Mouse (Mus musculus): ENCODE results near the gene Atf5. TPM values are rescaled to one million over a fixed set of nuclear protein-coding genes. Genes with fewer than 3 reads are reported as not detected.
A peak's percentile ranks its signal among the peaks of the same experiment; 100 is the strongest.

Gene Atf5
- polyA plus RNA-seq, 1 experiment from 2014 or later, result 3.1 TPM

GRCm38 (mm10) chr7:44814952-44815553 is 1.4 kb downstream of the Atf5 start:
- Histone ChIP-seq H3K36me3 (ENCODE audit: insufficient read depth) (peaks cover 38% of the 10 kb centered on the region), H3K27ac (ENCODE audit: low read depth) (no peak overlapping the region; the same call in 1 of the 2 replicates), H3K9ac (peak overlapping the region; percentile 33), H3K9me3 (ENCODE audit: low read depth, low read length) (no peaks in the 10 kb centered on the region), H3K4me1 (ENCODE audit: insufficient read depth) (peaks cover 14% of the 10 kb centered on the region), H3K4me3 (ENCODE audit: low read depth, low read length) (peak overlapping the region; percentile 88), H3K27me3 (ENCODE audit: insufficient read depth, low read length) (no peaks in the 10 kb centered on the region), H3K4me2 (peak overlapping the region; percentile 89)
- ATAC-seq (ENCODE audit: insufficient read depth) (peak; percentile 2; the same call in 1 of the 2 replicates), DNase-seq (no peak)
- WGBS, result 31% methylated on average over 14 of the region's 14 CpGs
- no peak for TF ChIP-seq CTCF (IDR thresholded peaks at IDR 0.05; ENCODE audit: low read depth)

GRCm38 (mm10) chr7:44814423-44814822 is 2.0 kb downstream of the Atf5 start:
- Histone ChIP-seq H3K4me1 (ENCODE audit: insufficient read depth) (peaks cover 14% of the 10 kb centered on the region), H3K27ac (ENCODE audit: low read depth) (no peak overlapping the region), H3K4me2 (peak overlapping the region; percentile 89), H3K36me3 (ENCODE audit: insufficient read depth) (peaks cover 34% of the 10 kb centered on the region), H3K4me3 (ENCODE audit: low read depth, low read length) (peak overlapping the region; percentile 88; the same call in 1 of the 2 replicates), H3K27me3 (ENCODE audit: insufficient read depth, low read length) (no peaks in the 10 kb centered on the region), H3K9ac (no peak overlapping the region), H3K9me3 (ENCODE audit: low read depth, low read length) (no peaks in the 10 kb centered on the region)
- no peak for DNase-seq
- no peak for TF ChIP-seq CTCF (IDR thresholded peaks at IDR 0.05; ENCODE audit: low read depth)
- 87% methylated on average over 4 of the region's 4 CpGs for WGBS
- no peak for ATAC-seq (ENCODE audit: insufficient read depth)

GRCm38 (mm10) chr7:44813985-44814384 is 2.5 kb downstream of the Atf5 start:
- H3K36me3 ChIP-seq (ENCODE audit: insufficient read depth), result peaks cover 33% of the 10 kb centered on the region
- no peak for TF ChIP-seq CTCF (IDR thresholded peaks at IDR 0.05; ENCODE audit: low read depth)
- peaks cover 14% of the 10 kb centered on the region for H3K4me1 ChIP-seq (ENCODE audit: insufficient read depth)
- H3K4me2 ChIP-seq, result no peak overlapping the region
- no peak overlapping the region for H3K4me3 ChIP-seq (ENCODE audit: low read depth, low read length)
- no peak for DNase-seq
- H3K9ac ChIP-seq, result no peak overlapping the region
- no peak overlapping the region for H3K27ac ChIP-seq (ENCODE audit: low read depth)
- WGBS, result 91% methylated on average over 3 of the region's 3 CpGs
- no peaks in the 10 kb centered on the region for H3K9me3 ChIP-seq (ENCODE audit: low read depth, low read length)
- ATAC-seq (ENCODE audit: insufficient read depth), result no peak
- no peaks in the 10 kb centered on the region for H3K27me3 ChIP-seq (ENCODE audit: insufficient read depth, low read length)

- WGBS, result 91% methylated on average over 20 of the region's 20 CpGs
- TF ChIP-seq CTCF (IDR thresholded peaks at IDR 0.05; ENCODE audit: low read depth), result no peak
- Histone ChIP-seq H3K27me3 (ENCODE audit: insufficient read depth, low read length) (no peaks in the 10 kb centered on the region), H3K4me2 (no peak overlapping the region), H3K4me3 (ENCODE audit: low read depth, low read length) (no peak overlapping the region), H3K4me1 (ENCODE audit: insufficient read depth) (peaks cover 8% of the 10 kb centered on the region; the same call in 1 of the 2 replicates), H3K27ac (ENCODE audit: low read depth) (no peak overlapping the region), H3K9me3 (ENCODE audit: low read depth, low read length) (no peaks in the 10 kb centered on the region), H3K9ac (no peak overlapping the region), H3K36me3 (ENCODE audit: insufficient read depth) (peaks cover 25% of the 10 kb centered on the region)
- DNase-seq (no peak), ATAC-seq (ENCODE audit: insufficient read depth) (no peak)
Observed at GRCm38 (mm10) chr7:44812651-44813325, 3.7 kb downstream of the Atf5 start.

- Histone ChIP-seq H3K4me1 (ENCODE audit: insufficient read depth) (0 out of 2 replicates have a peak, but pooled peaks cover 3% of the 10 kb centered on the region), H3K4me2 (no peak overlapping the region), H3K9me3 (ENCODE audit: low read depth, low read length) (no peaks in the 10 kb centered on the region), H3K9ac (no peak overlapping the region), H3K27ac (ENCODE audit: low read depth) (no peak overlapping the region), H3K36me3 (ENCODE audit: insufficient read depth) (peaks cover 25% of the 10 kb centered on the region), H3K4me3 (ENCODE audit: low read depth, low read length) (no peak overlapping the region), H3K27me3 (ENCODE audit: insufficient read depth, low read length) (no peaks in the 10 kb centered on the region)
- TF ChIP-seq CTCF (IDR thresholded peaks at IDR 0.05; ENCODE audit: low read depth), result no peak
- ATAC-seq (ENCODE audit: insufficient read depth) (no peak), DNase-seq (no peak)
- WGBS, result 88% methylated on average over 7 of the region's 7 CpGs
Observed at GRCm38 (mm10) chr7:44810819-44811557, 5.5 kb downstream of the Atf5 start.

GRCm38 (mm10) chr7:44810365-44810764 is 6.1 kb downstream of the Atf5 start:
- 74% methylated on average over 4 of the region's 4 CpGs for WGBS
- no peak for DNase-seq

GRCm38 (mm10) chr7:44809466-44809865 is 7.0 kb downstream of the Atf5 start:
- H3K27ac ChIP-seq (ENCODE audit: low read depth), result no peak overlapping the region
- no peak for DNase-seq

More at GRCm38 (mm10) chr7:44810365-44810764, 6.1 kb downstream of the Atf5 start:
- 0 out of 2 replicates have a peak, but pooled peaks cover 3% of the 10 kb centered on the region for H3K4me1 ChIP-seq (ENCODE audit: insufficient read depth)
- no peaks in the 10 kb centered on the region for H3K9me3 ChIP-seq (ENCODE audit: low read depth, low read length)
- no peak for ATAC-seq (ENCODE audit: insufficient read depth)
- H3K36me3 ChIP-seq (ENCODE audit: insufficient read depth), result peaks cover 25% of the 10 kb centered on the region
- no peak overlapping the region for H3K4me3 ChIP-seq (ENCODE audit: low read depth, low read length)
- H3K27ac ChIP-seq (ENCODE audit: low read depth), result no peak overlapping the region
- H3K27me3 ChIP-seq (ENCODE audit: insufficient read depth, low read length), result no peaks in the 10 kb centered on the region
- no peak for TF ChIP-seq CTCF (IDR thresholded peaks at IDR 0.05; ENCODE audit: low read depth)
- H3K9ac ChIP-seq, result no peak overlapping the region
- H3K4me2 ChIP-seq, result no peak overlapping the region

More at GRCm38 (mm10) chr7:44809466-44809865, 7.0 kb downstream of the Atf5 start:
- Histone ChIP-seq H3K4me3 (ENCODE audit: low read depth, low read length) (no peak overlapping the region), H3K27me3 (ENCODE audit: insufficient read depth, low read length) (no peaks in the 10 kb centered on the region), H3K36me3 (ENCODE audit: insufficient read depth) (peaks cover 22% of the 10 kb centered on the region), H3K9me3 (ENCODE audit: low read depth, low read length) (no peaks in the 10 kb centered on the region), H3K9ac (no peak overlapping the region), H3K4me1 (ENCODE audit: insufficient read depth) (no peaks in the 10 kb centered on the region), H3K4me2 (no peak overlapping the region)
- TF ChIP-seq CTCF (IDR thresholded peaks at IDR 0.05; ENCODE audit: low read depth), result no peak
- WGBS, result 83% methylated on average over 3 of the region's 3 CpGs
- no peak for ATAC-seq (ENCODE audit: insufficient read depth)
